Mouse (Mus musculus) mouse trophoblast stem cell (cell line): Measurements from ENCODE around the gene Cln3.

ENCODE experiments used
- in situ Hi-C, 2 experiments: fragments of 300-500 bp; cut with MseI, MboI; formaldehyde crosslinking; loops; 2 replicates in 1 of 2; 3 replicates in 1 of 2; pipeline ENCODE4 v1.15.1; 2025

Gene Cln3

GRCm38 (mm10) chr7:126594862-126595561 is 9.4 kb upstream of the Cln3 start, which contains the start of gene Il27:
Gene Il27, minus strand, starts transcription at chr7:126594941.
- in situ Hi-C loops: no loop called here

DNA sequence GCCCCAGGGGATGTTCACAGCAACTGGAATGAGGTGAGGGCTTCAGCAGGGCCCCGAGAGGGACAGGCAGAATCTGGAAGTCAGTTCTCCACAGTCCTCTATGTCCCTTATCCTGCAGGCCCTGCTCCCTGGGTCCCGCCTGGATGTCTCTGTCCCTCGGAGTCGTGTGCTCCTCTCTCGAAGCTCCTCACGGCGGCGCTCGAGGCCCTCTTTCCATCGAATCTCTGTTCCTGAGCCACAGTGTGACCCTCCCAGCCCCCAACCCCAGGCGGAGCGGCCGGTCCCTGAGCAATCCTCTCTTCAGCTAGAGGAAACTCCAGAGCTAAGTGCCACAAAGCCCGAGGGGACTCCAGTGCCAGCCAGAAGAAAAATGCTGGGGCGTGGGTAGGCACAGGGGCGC is 2.2 kb upstream of the Cln3 start:
- in situ Hi-C loops: no loop called here

DNA sequence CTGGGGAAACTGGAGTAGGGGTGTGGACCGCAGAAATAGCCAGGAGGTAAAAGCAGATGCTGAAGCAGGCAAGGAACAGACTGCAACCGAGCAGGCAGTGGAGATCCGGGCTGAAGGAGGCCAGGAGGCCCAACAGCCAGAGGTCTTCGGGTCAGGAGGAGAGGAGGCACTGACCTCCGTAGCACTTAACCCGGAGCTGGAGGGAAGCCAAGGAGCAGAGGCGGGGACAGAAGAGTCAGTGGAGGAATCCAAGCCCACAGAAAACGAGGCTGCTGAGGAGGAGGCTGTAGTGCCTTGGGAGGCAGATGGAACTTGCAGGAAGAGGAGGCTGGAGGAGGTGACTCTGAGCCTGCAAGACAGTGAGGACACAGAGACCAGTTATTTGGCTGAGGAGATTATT is 1.2 kb upstream of the Cln3 start:
- in situ Hi-C loops: no loop called here

GRCm38 (mm10) chr7:126584506-126584977 is 1.1 kb downstream of the Cln3 start, which contains the start of gene Apobr:
Gene Apobr, plus strand, starts transcription at chr7:126584942.
- in situ Hi-C loops: loop anchor here in 1 of 2 experiments (5.0 kb wide), 1 partner anchor 53 kb away; no protein-coding TSS in a partner anchor

GRCm38 (mm10) chr7:126583761-126584160 is 1.9 kb downstream of the Cln3 start:
- in situ Hi-C loops: loop anchor here in 1 of 2 experiments (5.0 kb wide), 1 partner anchor 54 kb away; no protein-coding TSS in a partner anchor

GRCm38 (mm10) chr7:126583251-126583709 is 2.3 kb downstream of the Cln3 start:
- in situ Hi-C loops: loop anchor here in 1 of 2 experiments (5.0 kb wide), 1 partner anchor 54 kb away; no protein-coding TSS in a partner anchor

DNA sequence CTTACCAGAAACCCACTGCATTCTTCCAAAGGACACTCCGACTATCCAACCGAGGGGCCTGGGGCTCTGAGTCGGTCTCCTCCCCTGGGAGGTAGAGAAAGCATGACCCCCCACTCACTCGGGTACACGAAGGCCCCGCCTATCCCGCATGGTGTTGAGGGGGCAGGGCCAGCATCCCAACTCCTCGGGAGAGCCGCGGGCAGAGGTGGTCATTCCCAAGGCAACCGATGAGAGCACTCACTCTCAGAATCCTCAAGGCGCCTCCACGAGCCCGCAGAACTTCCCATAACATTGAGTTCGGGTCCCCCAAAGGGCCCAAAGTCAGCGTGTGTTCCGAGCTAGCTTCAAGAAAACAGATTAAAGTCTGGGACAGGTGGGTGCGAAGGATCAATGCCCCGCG is 2.9 kb downstream of the Cln3 start:
- in situ Hi-C loops: loop anchor here in 1 of 2 experiments (5.0 kb wide), 1 partner anchor 55 kb away; no protein-coding TSS in a partner anchor

DNA sequence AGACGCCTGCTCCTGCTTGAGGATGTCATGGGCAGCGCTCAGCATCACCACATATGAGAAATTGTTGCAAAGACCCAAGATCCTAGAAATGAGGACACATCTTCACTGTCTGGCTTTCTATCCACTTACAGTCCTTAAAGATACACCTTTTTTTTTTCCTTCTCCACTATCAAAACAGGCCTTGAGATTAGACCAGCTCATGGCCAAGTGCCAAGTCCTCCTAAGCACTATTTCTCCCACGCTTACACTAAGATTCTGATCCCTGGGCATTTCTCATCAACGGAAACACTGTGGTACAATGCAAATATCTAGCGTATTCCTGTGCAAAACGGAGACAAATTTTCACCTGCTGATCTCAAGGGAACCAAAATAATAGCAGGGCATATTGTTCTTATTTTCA is 4.0 kb downstream of the Cln3 start:
- in situ Hi-C loops: loop anchor here in 1 of 2 experiments (5.0 kb wide), 1 partner anchor 56 kb away; no protein-coding TSS in a partner anchor

DNA sequence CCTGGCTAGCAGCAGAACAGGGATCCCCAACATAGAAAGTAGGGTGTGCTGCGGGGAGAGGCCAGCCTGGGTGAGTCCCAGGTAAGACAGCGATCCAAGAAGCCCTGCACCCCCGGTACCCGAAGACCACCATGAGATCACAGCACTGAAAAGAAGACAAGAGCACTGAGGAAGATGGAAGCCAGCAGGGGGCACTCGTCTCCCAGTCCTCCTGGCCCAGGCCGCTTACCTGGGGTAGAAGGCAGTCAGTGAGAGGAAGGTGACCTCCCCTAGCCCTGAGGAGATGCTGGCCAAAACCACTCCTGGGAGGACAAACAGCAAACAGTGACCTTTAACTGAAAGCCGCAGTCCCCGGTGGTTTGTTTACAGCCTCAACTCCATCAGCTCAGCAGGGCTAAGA is 6.4 kb downstream of the Cln3 start:
- in situ Hi-C loops: loop anchor here in 1 of 2 experiments (5.0 kb wide), 1 partner anchor 58 kb away; no protein-coding TSS in a partner anchor

DNA sequence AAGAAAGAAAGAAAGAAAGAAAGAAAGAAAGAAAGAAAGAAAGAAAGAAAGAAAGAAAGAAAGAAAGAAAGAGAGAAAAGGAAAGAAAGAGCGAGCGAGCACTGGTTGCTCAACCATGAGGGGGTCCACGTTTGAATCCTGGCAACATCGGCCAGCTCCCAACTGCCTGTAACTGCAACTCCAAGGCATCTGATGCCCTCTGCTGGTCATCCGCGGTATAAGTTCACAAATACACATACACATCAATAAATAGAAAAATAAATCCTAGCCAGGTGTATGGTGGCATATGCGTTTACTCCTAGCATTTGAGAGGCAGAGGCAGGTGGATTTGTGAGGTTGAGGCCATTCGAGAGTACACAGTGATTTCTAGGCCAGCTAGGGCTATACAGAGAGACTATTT is 8.7 kb downstream of the Cln3 start:
- in situ Hi-C loops: loop anchor here in 1 of 2 experiments (5.0 kb wide), 1 partner anchor 60 kb away; no protein-coding TSS in a partner anchor

DNA sequence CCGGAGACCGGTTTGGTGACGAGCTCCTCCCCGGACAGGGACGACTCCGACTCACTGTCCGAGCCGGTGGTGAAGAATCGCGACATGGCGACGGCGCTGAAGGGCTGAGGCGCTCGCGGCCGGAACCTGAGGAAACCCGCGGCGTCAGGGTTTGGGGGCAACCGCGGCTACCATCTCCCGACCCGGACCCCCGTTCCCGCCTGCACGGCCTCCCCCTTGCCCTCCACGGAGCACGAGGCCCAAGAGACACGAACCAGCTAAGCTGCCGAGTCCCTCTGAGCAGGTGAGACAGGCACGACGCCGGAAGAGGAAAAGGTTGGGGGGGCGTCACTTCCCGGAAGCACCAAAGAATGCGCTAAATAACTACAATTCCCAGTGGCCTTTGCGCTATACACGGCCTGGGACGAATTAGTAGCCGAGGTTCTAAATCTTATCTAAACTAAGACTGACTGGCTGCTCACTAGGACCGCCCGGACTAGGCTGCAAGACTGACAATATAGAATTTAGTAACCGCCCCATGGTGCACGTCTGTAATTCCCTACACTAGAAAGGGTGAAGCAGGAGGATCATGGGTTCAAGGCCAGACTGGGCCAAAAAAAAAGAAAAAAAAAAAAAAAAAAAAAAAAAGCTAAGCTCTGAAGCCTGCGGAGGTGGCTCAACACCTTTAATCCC is 19.4 kb downstream of the Cln3 start, which contains the start of gene Eif3c:
Gene Eif3c (minus strand): TSS at position 318 of the 672 bp plus-strand sequence.
- in situ Hi-C loops: no loop called here

DNA sequence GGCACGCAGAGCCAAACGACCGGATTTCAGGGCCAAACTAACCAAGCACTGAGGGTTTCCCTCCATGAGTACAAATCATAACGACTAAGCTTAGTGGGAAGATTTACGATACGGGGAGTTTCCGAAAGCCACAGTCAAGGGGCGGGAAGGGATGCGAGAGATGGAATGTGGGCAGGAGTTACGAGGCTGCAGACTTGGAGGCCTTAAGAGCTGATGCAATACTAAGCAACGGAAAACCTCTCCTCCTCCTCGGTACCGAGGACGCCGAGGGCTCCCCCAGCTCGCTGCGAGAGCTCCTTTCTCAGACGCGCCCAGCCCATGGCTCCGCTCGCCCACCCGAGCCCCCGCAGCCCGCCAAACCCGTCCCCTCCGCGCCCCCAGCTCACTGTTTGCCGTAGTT is 19.9 kb downstream of the Cln3 start:
- in situ Hi-C loops: no loop called here

- in situ Hi-C loops: no loop called here
Observed at GRCm38 (mm10) chr7:126556635-126557034, 29.0 kb downstream of the Cln3 start.

- in situ Hi-C loops: no loop called here
Observed at GRCm38 (mm10) chr7:126554796-126555195, 30.8 kb downstream of the Cln3 start.

DNA sequence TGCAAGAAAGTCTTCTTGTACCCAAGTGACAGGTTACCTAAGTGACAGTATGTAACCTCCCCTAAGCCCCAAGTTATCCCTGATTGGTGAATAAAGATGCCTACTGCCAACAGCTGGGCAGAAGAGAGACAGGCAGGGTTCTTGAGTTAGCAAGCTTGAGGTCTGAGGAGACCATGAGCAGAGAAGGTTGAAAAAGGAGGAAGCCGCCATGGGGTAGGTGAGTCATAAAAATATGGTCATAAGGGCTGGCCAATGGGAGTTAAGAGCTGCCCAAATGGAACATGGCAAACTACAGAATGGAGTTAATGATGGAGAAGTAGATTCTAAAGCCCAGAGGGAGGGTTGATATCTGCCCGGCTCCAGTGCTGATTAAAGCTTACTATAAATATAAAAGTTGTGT is 40.0 kb downstream of the Cln3 start:
- in situ Hi-C loops: no loop called here

DNA sequence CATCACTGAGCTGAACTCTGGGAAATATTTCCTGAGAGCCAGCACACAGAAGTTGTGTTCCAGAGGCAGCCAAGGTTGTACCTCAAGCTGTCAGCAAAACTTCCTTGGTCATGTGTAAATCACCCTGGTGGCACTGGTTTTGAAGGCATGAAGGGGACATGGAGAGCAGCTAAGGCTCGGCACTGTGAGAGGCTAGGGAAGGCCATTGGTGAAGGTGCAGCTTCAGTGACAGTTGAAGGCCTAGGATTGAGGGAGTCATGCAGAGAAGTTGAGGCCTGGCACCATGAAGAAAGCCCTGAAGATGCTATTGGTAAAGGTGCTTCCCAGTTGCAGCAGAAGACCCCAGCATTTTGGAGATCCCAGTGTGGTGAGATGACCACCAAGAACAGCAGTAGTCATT is 44.0 kb downstream of the Cln3 start:
- in situ Hi-C loops: no loop called here

- in situ Hi-C loops: no loop called here
Observed at GRCm38 (mm10) chr7:126537820-126538585, 47.6 kb downstream of the Cln3 start.

GRCm38 (mm10) chr7:126536466-126536865 is 49.2 kb downstream of the Cln3 start:
- in situ Hi-C loops: no loop called here

GRCm38 (mm10) chr7:126535766-126536165 is 49.9 kb downstream of the Cln3 start:
- in situ Hi-C loops: no loop called here

DNA sequence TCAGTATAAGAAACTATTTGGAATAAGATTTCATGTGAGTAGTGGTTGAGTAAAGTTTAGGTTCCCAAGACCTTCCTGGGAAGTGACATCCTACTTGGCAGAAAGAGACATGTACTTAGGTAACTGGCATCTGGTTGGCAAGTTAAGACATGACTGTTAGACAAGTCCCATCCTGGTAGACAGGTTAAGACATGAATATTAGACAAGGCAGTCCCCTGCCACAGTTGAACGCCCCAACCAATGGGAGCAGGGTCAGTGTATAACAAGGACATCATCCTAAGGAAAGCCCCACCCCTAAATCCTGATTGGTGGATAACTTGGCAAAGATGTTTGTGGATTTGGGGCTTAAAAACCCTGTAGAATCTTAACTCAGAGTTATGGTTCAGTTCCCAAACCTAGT is 52.2 kb downstream of the Cln3 start:
- in situ Hi-C loops: loop anchor here (5.0 kb wide), 1 partner anchor 51 kb away; no protein-coding TSS in a partner anchor

DNA sequence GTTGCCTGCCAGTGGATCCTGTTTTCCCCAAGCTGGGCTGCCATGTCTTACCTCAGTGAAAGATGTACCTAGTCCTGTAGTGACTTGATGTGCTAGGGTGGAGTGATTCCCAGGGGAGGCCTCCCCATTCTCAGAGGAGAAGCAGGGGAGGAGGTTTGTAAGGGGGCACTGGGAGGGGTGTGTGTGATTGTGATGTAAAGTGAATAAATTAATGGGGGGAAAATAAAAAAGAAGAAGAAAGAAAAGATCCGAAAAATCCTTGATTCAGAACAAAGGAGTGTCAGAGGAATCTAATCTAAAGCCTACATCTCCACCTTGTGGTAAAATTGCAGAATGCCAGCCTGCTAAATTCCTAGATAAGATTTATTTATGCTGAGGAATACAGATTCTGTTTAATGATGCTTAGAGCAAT is 57.4 kb downstream of the Cln3 start:
- in situ Hi-C loops: no loop called here
